Mouse (Mus musculus): Measurements from ENCODE around the gene Cldn16. TPM values are rescaled to one million over a fixed set of nuclear protein-coding genes. Genes with fewer than 3 reads are reported as not detected.

Gene Cldn16
- polyA plus RNA-seq (2017; shearing (Covaris generic)): under 1 TPM in 1 of 2 experiments, not detected in 1; 0.88 TPM

DNA sequence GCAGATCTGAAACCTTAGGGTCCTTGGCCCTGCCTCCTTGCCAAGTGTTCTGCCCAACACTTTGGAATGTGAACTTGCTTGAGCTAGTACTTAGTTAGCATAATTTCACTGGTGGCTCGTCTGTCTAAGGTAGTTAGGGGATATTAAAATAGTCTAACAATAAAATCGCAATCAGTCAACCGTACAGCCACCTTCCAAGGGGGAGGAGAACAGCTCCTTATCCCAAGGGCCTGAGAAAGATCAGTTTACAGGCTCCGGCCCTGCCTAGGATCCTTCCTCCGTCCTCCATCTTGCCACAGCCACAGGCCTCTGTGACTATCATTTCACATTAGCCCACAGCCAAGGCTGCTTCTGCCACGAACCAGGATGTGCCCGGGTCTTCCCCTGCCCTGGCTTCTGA lies at the start of gene Cldn16:
Gene Cldn16 (plus strand): TSS at position 301 of the 400 bp plus-strand sequence.

DNA sequence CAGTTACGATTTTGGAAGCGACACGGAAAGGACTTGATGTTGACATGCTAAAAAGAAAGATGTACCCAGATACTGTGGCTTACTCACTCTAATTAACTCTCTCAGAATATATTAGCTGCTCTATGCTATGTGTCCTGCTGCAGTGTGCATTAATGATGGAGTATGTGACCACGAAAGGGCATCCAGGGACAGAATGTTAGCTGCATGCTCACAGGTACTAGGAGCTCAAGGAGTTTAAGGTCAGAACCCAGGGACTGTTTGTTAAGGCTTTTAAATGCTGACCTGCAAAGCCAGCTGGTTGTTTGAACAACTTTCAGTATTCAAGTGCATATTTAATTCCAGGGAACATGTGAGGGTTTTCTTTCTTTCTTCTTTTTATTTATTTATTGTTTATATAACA lies 63.7 kb downstream of the Cldn16 start, which contains the start of gene Tmem207:
Gene Tmem207 (minus strand): TSS at position 101 of the 400 bp plus-strand sequence.

Other genes starting within 250 kb of the Cldn16 start
- gene Cldn1, start 91.3 kb upstream of the Cldn16 start, polyA plus RNA-seq (2017; shearing (Covaris generic)): under 1 TPM; 0.07 to 0.11 TPM
- gene Tmem207, start 63.6 kb downstream of the Cldn16 start, polyA plus RNA-seq (2017; shearing (Covaris generic)): under 1 TPM in 1 of 2 experiments, not detected in 1; 0.29 TPM
- 10 to 100 TPM; 13.0 to 13.8 TPM for gene Il1rap, start 118.6 kb downstream of the Cldn16 start, polyA plus RNA-seq (2017; shearing (Covaris generic))

Measured in inflammation-experienced regulatory T-cells (primary cell).